Mouse (Mus musculus) yolk sac, embryonic 10.5 days (tissue): ENCODE measurements around the gene Mindy1.

Source experiments
- DNase-seq: peaks from one replicate; pipeline ENCODE4 v3.0.0-alpha.2; 2017; ENCODE audit warnings: low spot score

The Mindy1 gene

DNA sequence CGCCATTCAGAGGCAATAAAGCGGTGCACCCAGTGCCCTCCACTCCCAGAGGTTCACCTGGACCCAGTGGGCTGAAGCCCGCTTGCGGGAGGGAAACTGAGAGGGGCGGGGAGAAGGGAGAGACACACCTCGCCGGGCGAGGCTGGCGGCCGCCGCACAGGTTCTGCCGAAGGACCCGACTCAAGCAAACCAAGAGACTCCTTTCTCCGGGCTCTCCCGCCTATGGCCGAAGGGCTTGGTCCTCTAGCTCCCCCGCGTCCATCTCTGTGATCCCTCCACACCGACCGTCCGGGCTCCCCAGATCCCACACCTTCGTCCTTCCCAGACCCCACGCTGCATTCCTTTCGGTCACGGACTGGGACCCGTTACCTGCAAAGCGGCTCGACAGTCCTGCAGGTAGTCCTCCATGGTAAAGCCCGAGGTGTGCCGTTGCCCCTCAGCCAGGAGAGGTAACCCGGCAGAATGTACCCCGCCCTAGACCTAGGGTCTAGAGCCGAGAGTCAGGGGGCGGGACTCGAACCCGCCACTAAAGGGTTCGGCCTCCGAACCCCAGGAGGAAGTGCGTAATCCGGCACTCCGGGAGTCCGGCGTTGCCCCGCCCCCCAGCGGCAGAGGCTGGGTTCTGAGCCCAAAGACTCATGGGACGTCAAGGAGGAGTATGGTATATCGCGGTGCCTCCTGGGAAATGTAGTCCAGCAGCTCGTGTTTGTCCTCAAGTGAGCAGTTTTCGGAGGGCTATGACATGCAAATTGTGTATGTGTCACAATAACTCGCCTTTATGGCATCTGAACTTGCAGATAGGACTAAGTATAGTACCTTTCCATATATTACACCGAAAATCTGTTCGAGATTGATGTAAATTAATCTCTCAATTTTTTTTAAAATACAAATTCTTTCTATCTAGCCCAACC is at the start of gene Mindy1, which contains the start of gene Prune1:
TSS of gene Mindy1 (plus strand) at position 130 of the 911 bp plus-strand sequence.
TSS of gene Prune1 (minus strand) at position 861 of the 911 bp plus-strand sequence.
- DNase-seq = peak; percentile 98

DNA sequence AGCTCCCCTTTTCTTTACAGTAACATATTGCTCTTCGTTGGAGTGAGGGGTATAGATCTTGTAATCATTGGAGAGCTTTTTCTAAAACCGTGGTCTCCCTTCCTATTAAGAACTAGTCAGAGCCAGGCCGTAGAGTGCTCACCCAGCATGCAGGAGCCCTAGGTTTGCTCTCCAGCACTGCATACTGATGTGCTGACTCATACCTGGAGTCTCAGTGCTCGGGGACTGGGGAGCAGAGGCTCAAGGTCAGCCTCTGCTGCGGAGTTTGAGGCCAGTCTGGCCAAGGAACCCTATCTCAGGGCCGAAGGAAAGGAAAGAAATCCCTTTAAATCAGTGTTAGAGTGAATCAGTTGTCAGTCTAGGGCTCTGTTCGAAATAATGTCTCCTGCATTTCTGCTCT is 48.4 kb upstream of the Mindy1 start:
- peak; percentile 52 for DNase-seq

DNA sequence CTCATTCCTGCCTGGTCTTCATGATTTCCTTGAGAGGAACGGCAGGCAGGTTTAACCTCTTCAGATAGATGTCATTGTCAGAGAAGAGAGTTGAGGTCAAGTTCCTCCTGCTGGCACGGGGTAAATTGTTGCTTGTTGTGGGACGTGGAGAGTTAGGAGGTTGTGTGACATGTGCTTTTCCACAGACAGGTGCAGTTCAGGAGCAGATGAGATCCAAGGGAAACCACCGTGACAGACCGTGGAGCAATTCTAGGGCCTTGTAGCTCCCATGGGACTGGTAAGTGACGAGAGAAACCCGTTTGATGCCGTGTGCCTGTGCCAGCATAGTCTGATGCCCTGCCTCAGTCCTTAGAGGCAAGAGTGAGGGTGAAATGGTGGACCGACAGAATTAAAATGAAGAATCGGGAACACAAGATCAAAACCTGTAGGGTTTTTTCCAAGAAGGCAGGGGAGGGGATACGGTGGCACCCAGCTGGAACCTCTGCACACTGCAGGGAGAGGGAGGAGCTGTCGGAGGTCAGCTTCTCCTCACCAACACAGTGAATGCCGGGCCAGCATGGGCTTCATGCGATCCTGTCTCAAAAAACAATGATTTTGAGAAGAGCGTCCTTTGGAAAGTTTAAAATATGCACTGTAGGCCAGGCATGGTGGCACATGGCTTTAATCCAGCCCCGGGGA is 47.7 kb upstream of the Mindy1 start:
- no peak for DNase-seq

DNA sequence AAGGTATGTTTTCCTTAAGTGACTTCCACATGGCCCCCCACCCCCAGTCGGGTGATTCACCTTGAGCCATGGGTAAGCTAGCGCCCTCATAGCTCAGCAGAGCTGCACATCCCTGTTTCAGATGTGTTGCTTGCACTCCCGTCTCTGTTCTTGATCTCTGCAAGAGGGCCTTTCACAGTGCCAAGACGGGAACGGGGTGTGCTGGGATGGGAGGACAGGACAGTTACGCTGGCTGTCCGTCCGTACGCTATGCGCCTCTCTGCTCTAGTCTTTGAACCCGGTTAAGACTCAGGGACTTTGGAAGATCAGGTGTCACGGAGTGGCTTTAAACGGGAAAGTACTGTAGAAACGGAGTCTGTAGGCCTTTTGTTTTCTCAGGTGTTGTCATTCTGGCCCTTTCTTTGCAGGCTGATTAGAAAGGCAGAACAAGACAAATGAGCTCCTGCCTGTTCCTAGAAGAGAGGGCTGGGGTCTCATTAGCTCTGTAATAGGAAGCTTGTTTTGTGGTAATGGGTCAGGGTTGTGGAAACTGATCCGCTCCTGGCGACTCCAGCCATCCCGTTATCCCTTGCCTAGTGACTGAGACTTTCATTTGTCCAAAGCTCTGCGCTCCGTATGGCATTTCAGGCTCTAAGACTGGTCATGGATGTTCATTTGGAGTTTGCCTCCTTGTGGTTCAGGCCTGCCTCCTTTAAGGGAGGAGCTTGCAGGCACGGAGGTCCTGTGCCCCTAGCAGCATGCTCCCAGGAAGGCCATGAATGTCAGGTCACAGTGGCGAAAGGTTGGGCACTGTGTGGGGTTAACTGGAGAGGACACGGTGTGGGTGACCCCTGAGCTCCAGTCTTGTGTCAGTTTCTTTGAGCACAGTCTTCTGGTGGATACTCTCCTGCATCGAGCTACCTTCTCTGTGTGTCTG is 45.5 kb upstream of the Mindy1 start:
- no peak for DNase-seq

DNA sequence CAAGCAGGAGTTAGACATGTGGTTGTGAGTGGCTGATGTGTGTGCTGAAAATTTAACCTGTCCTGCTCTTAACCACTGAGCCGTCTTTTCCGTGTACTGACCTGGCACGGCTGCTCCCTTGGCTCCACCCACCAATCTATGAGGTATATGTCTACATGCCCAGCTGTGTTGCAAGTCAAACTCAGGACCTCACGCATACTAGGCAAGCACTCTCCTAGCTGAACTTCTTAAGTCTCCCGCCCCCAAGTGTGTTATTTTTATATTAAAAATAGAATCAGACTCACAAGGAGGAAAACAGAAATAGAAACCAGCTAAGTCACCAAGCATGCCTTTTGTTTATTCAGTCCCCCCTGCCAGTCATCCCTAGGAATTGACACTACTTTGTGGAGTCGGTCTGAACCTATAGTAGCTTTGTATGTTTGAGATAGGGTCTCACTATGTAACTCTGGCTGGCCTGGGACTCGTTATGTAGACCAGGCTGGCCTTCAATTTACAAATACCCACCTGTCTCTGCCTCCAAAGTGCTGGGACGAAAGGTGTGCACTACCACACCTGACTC is 43.5 kb upstream of the Mindy1 start:
- no peak for DNase-seq

DNA sequence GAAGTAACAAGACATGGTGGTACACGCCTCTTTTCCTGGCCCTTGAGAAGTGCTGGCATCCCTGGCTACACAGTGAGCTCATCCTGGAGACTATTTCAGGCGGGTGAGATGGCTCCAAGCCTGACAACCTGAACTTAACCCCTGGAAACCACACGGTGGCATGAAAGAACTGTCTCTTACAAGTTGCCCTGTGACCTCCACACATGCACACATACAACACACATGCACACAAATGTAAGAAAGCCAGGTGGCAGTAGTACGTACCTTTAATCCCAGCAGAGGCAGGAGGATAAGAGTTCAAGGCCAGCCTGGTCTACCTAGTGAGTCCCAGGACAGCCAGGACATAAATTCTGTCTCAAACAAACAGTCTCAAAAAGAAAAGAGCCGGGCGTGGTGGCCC is 42.1 kb upstream of the Mindy1 start:
- DNase-seq = no peak

DNA sequence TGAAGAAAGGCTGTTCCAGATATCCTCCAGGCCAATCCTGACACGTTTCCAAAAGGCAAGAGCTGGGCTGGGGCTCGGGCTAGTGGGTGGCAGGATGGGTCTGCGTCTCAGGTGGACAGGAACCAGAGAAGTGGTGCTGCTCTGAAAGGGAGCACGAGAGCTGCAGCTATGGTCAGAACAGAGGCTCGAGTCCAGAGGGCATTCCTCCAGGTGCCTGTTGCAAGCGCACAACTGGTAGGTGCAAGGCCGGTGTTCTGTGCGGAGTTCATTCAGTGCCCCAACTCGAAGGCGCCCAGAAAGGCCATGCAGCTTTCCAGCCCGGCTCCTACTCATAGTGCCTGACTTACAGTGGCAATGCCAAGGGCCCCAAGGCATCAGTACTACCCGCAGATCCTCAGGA is 41.2 kb upstream of the Mindy1 start:
- no peak for DNase-seq

DNA sequence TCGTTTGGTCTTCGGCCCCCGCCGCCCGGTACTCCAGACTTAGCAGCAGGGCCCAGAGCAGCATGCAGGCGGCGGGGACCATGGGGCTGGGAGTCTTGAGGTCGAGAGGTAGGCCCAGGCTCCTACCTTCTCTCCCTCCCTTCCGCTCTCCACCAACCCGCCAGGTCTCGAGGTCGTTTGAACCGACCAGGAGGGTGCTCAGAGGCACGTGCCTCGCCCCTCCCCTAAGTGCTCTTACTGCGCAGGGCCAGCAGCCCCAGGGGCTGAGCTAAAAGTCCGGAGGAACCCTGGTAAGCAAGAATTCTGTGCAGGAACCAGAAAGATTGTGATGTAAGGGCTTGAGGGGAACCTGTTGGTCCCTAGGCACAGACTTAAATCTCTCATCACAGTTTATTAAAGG is 40.2 kb upstream of the Mindy1 start:
- DNase-seq = no peak

DNA sequence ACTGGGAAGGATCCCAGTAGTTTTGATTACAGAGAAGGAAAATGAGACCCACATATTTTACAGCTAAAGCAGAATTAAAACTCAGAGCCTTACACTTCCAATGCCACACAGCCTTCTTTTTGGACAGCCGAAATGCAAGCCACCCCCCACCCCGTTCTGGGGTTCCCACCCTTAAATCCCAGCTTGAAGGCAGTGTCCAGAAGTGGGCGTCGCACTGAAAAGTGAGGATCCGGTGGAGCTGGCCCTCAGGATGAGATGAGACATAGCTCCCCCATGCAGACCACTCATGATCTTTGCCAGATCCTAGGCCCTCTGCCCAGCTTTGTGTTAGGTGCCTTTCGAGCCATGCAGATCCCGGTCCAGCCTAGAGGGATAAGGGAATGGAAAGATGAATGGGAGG is 39.6 kb upstream of the Mindy1 start, which contains the start of gene Gm128:
TSS of gene Gm128 (minus strand) at position 101 of the 400 bp plus-strand sequence.
- DNase-seq = no peak

DNA sequence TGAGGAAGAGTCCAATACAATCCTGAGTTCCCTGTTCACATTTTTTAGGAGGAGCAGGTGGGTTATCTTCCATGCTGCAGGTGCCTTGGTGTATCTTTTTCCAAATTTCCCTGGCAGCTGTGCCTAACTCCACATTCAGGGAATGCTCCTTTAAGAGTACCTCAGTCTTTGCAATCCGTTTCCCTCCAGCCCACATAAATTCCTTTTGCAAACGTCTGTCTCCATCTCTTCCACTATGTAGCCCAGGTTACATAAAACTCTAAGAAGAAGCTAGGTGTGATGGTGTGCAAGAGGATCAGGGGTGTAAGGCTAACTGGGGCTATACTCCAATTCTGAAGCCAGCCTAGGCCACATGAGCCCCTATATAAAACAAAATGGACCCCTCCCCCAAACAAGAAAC is 38.1 kb upstream of the Mindy1 start:
- no peak for DNase-seq

DNA sequence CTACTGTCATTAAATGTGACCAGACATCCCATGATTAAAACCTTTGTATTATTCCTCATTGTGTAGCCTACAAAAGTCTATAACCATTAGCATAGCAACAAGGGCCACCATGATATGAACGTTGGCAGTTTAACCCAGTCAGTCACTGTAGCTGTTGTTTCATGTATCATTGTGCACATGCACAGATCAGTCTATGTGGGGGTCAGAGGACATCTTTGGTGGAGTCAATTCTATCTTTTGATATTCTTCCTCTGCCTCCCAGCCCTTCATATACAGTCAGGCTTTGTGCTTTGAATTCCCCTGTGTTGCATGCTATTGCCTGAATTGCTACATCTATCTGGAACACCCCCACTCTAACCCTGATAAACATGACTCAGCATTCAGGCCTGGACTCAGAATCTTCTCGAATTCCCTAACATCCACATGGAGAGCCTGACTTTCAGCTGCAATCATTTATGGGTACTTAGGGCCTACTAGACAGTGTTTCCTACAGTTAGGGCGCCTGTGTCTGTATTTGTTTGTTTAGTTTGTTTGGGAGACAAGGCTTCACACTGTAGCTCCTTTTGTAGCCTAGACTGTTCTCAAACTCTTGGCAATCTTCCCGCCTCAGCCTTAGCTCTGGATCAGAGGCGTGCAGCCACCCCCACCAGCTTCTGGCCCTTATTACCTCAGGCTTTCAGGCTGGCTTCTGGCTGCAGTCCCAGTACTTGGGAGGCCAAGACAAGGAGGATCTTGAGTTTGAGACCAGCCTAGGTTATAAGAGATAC is 34.5 kb upstream of the Mindy1 start:
- DNase-seq = no peak

DNA sequence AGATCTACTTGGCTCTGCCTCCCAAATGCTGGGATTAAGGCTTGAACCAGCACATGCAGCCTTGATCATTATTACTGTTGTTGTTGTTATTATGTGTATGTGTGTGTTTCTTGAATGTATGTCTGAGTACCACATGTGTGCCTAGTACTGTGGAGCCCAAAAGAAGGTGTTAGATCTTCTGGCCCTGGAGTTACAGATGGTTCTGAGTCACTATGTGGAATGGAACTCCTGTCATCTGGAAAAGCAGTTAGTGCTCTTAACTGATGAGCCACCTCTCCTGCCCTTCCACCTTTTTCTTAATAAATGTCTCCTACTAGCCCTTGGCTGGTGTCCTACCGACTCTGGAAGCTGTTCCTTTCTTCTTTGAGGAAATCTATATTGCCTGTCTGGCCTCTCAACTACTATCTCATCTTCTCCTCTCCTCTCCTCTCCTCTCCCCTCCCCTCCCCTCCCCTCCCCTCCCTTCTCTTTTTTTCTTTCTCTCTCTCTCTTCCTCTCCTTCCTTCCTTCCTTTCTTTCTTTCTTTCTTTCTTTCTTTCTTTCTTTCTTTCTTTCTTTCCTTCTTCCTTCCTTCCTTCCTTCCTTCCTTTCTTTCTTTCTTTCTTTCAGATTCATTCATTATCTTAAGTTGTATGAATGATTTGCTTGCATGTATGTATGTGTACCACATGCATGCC is 33.3 kb upstream of the Mindy1 start:
- DNase-seq = no peak

DNA sequence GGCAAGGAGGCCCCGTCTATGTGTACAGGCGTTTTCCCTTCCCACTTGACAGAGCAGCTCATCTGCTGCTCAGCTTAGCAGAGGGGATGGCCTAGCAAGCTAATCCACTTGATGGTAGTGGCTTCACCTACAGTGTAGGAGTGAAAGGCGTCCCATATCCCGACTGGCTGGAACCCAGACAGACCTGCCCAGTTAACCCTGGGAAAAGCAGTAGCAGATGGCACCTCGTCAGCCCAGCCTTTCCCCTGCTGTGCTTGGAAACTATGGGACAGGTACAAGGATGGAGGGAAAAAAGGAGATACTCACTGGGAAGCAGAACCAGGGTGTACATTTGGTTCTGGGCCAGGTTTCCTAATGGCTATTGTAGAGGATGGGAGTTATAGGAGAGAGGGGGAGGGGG is 30.8 kb upstream of the Mindy1 start:
- no peak for DNase-seq

DNA sequence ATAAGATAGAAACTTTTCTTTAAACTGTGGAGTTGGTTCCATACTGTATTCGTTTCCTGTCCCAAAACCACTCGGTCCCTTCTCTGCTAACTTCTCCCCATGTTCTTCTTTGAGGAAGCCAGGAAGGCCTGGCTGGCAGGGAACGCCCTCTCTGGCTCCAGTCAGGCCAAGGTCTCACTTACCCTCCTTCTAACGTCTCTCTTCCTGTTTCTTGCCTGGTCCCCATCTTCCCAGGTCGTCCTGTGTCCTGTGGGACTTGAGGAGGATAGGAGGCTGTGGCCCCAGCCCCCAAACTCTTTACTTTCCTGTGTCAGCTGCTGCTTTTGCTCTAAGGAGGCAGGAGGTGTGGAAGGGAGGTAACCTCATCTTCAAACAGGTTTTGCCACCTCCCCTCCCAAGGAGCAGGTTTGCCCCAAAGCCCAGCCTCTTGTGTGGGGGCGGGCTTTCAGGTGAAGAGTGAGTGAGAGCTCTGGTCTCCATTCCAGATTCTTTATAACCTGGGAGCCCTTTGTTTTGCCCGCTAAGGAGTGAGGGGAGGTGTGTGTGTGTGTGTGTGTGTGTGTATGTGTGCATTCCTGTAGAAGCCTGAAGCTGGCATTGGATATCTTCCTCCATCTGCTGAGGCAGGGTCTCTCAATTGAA is 30.2 kb upstream of the Mindy1 start, which contains the start of gene Bnipl:
TSS of gene Bnipl (minus strand) at position 411 of the 642 bp plus-strand sequence.
- DNase-seq = no peak

DNA sequence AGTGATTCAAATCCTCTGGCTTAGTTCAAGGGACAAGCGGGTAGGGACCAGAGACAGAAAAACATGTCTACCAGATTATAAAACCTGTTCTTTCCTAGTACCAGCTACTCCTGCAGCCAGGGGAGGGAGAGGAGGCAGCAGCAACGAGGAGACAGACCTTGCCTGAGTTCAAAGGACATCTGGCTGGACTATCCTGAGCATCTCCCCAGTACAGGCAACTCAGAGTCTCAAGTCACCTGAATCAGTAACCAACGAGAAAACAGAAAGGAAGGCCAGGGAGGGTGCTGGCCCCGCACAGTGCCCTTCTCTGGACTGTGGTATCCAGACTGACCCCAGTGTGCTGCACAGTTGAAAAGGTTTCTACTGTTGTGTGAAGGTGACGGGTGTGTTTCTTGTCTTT is 24.2 kb upstream of the Mindy1 start:
- DNase-seq = no peak

DNA sequence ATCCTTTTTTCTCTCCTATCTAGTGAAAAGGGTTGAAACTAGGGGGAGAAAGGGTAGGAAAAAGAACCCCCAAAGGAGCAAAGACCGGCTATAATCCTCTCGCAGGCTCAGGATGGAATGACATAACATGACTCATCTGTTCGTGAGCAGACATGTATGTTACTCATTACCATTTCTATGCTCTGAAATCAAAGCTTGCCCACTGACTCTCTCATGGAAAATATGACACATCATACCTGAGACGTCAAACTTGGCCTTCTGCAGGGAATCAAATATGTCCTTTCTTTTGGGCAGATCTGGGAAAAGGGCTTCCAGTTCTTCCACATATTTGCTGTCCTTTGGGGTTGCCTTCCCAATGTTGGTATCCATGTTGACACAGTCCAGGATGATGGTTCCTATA is 19.2 kb upstream of the Mindy1 start:
- DNase-seq = no peak

DNA sequence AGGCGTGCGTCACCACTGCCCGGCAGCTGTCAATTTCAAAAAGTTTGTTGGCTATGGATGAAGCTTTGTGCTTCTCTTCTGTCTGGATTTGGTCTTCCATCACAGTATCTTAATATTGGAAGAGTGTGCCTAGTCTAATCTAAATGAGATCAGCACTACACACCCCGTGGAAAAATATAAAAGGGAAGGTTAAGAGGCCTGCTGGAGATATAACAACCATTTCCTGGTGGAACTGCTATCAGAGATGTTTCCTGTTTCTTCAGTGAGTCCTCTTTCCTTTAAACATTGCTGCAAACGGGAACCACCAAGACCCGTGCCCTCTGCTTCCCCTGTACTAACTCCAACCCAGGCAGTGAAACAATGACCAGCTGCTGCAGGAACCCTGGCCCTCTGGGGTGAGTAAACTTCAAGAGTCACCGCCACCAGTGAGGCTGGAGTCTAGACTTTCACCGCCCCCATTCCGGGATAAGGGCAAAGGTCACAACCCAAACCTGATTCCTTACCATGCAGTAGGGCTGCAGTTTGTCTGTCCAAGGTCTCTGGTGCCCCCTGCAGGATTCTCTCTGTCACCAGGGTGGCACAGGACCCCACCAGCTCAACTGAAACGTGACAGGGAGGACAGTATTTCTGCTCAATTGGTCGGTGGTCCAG is 17.9 kb upstream of the Mindy1 start:
- peak; percentile 92 for DNase-seq

DNA sequence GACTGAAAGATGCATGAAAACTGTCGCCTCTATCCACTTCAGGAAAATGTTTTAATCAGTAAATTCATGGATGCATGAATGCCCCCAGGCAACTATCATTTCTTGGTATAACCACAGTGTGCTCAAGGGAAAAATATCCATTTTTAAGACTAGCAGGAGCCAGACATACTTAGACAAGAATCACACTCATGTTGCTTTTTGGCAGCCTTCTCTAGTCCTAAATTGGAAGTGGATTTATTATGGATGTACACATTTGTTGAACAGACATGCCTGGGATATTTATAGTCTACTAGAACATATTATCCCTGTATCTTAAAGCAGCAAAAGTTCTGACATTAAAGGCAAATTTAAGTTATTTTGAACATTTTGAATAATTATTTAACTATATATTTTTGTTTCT is 16.4 kb upstream of the Mindy1 start:
- no peak for DNase-seq

DNA sequence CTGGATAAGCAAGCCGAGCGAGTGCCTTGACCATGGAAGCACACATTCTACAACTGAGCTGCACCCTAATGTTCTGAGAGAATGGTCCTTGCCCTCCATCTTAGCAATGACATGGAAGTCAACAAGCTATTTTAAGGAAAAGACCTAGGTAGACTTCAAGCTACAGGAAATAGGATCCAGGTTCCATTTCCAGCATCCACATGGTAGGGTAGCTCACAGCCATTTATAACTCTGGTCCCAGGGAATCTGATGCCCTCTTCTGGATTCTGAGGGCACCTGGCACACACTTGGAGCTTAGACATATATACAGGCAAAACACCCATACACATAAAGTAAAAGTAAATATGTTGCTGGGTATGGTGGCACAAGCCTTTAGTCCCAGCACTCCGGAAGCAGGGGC is 15.1 kb upstream of the Mindy1 start:
- no peak for DNase-seq
